Mouse (Mus musculus) cerebellum, postnatal 10 days (tissue): ENCODE data around the gene Gm6096.
"Not testable (repeated sequence)": the region's sequence is repeated elsewhere in the genome, so short reads cannot be mapped to it uniquely, and the experiment has no call there.

ENCODE experiments used
- DNase-seq, 2 experiments: peaks; one replicate each; pipeline ENCODE4 v3.0.0; 2021; ENCODE audit warnings: mixed read lengths in 2 of 2

The Gm6096 gene

GRCm38 (mm10) chr7:34250738-34251137, at the start of gene Gm6096:
TSS of gene Gm6096 (plus strand) at chr7:34251038.
- no peak for DNase-seq

- not testable (repeated sequence) for DNase-seq
Measured at GRCm38 (mm10) chr7:34202147-34202546, 48.7 kb upstream of the Gm6096 start.

GRCm38 (mm10) chr7:34206331-34206730, 44.5 kb upstream of the Gm6096 start:
- DNase-seq = no peak

- DNase-seq = no peak
Measured at GRCm38 (mm10) chr7:34208027-34208745, 42.7 kb upstream of the Gm6096 start.

GRCm38 (mm10) chr7:34213281-34213680, 37.6 kb upstream of the Gm6096 start:
- DNase-seq = no peak

- DNase-seq = no peak
Measured at GRCm38 (mm10) chr7:34214644-34215043, 36.2 kb upstream of the Gm6096 start.

- no peak for DNase-seq
Measured at GRCm38 (mm10) chr7:34215481-34215880, 35.4 kb upstream of the Gm6096 start.

GRCm38 (mm10) chr7:34216474-34216873, 34.4 kb upstream of the Gm6096 start:
- no peak for DNase-seq

GRCm38 (mm10) chr7:34218496-34218895, 32.3 kb upstream of the Gm6096 start:
- no peak for DNase-seq

GRCm38 (mm10) chr7:34221594-34222250, 29.1 kb upstream of the Gm6096 start:
- DNase-seq = peak; percentile 53 to 63

GRCm38 (mm10) chr7:34222340-34222739, 28.5 kb upstream of the Gm6096 start:
- no peak for DNase-seq

- DNase-seq = no peak
Measured at GRCm38 (mm10) chr7:34224308-34224707, 26.5 kb upstream of the Gm6096 start.

- peak; percentile 37 to 44 for DNase-seq
Measured at GRCm38 (mm10) chr7:34226086-34226485, 24.8 kb upstream of the Gm6096 start.

GRCm38 (mm10) chr7:34226846-34227245, 24.0 kb upstream of the Gm6096 start:
- no peak for DNase-seq

- peak; percentile 63 to 64 for DNase-seq
Measured at GRCm38 (mm10) chr7:34228641-34229040, 22.2 kb upstream of the Gm6096 start.

- no peak for DNase-seq
Measured at GRCm38 (mm10) chr7:34229153-34229552, 21.7 kb upstream of the Gm6096 start.

GRCm38 (mm10) chr7:34229691-34230111, 21.1 kb upstream of the Gm6096 start:
- DNase-seq = peak; percentile 67 to 69

GRCm38 (mm10) chr7:34230116-34230515, 20.7 kb upstream of the Gm6096 start, which contains the start of gene Gpi1:
TSS of gene Gpi1 (minus strand) at chr7:34230336.
- peak; percentile 83 to 90 for DNase-seq

- peak in 1 of 2 experiments; percentile 2 for DNase-seq
Measured at GRCm38 (mm10) chr7:34232785-34233725, 17.8 kb upstream of the Gm6096 start.

- DNase-seq = peak; percentile 100
Measured at GRCm38 (mm10) chr7:34233909-34234609, 16.8 kb upstream of the Gm6096 start.

GRCm38 (mm10) chr7:34234610-34235561, 16.0 kb upstream of the Gm6096 start:
- peak in 1 of 2 experiments; percentile 10 for DNase-seq
